Mouse (Mus musculus) layer of hippocampus, adult 2 months (tissue): ENCODE data around the gene Bank1. TPM values are rescaled to one million over a fixed set of nuclear protein-coding genes. Genes with fewer than 3 reads are reported as not detected.

Source experiments
- DNase-seq, 2 experiments: peaks; one replicate each; pipeline ENCODE4 v3.0.0; 2022; ENCODE audit warnings: low spot score in 2 of 2
- H3K27ac ChIP-seq: fragments of 200-600 bp; 2 replicates; pipeline ENCODE4 v1.8.1; 2022
- H3K4me3 ChIP-seq: fragments of 200-600 bp; 2 replicates; pipeline ENCODE4 v1.8.1; 2022; ENCODE audit warnings: mild to moderate bottlenecking
- CTCF ChIP-seq: fragments of 200-600 bp; conservative IDR thresholded peaks from 2 replicates; pipeline ENCODE4 v1.8.1; 2022; ENCODE audit warnings: antibody characterized with exemption, mild to moderate bottlenecking, moderate library complexity
- total RNA-seq, 2 experiments: library from RNA; stranded (reverse); gene quantifications; 2 replicates each; pipeline ENCODE4 v1.2.3; 2021

Gene Bank1
- total RNA-seq, 2 experiments from 2014 or later: 0.92 to 1.6 TPM

- TF ChIP-seq CTCF: no peak
- peak overlapping the region; percentile 94 for H3K27ac ChIP-seq
- no peak for DNase-seq
- 0 out of 2 replicates have a peak overlapping the region, but pooled peaks have one; percentile 9 for H3K4me3 ChIP-seq
Observed at GRCm38 (mm10) chr3:136007081-136007828, 318.6 kb downstream of the Bank1 start.
